Comparison of ENCODE assay signal across 8 mouse cellular contexts in the genomic region with DNA sequence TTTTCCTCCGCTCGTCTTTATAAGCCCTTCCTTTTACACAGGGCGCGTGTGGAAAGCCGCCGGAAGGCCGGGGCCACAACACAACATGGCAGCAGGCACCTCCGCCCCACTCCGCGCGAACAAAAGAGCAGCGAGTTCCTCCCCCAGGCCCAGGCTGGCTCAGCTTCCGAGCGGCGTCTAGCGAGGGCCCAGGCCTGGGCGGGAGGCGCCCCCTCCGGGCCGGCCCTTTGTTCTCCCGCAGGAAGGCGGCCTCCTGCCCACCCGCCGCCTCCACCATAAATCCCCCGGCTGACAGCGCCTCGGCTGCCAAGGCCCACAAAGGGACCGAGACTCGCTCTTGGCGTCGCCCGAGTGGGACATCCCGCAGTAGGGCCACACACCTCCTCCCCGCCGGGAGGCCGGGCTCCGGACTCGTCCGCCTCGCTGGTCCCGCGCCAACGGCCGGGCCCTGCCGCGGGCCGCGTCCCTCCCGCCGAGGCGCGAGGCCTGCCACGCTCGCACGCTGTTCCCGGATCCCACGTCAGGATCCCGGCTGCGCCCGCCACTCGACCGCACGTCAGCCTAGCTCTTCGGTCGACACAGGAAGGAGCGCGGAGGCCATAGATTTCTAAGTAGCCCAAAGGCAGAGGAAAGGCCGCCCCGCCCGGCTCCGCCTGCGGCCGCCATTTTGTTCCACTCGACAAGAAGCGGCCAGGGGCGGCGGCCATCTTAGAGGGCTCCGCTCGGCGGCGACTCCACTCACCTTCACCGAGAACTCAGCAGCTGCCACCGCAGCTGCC. TPM values are rescaled to one million over a fixed set of nuclear protein-coding genes. Genes with fewer than 3 reads are reported as not detected.
DNase-seq lines count a peak whose midpoint lies in the region; ATAC-seq and TF ChIP-seq lines count a peak whose summit lies in the region.

No protein-coding gene starts in this region.

- H3K4me2 ChIP-seq in lung, embryonic 14.5 days: peak overlapping the region; percentile 88

- ATAC-seq in G1E (ENCODE audit: extremely low read depth, insufficient number of reproducible peaks, low FRiP score, poor library complexity, severe bottlenecking): peak; percentile 10; the same call in 1 of the 2 replicates
- ATAC-seq in lung, embryonic 14.5 days (ENCODE audit: insufficient read depth): peak; percentile 68
- ATAC-seq in neutrophil, adult 5-6 weeks (ENCODE audit: extremely low read depth, insufficient number of reproducible peaks, low FRiP score, poor library complexity, severe bottlenecking): peak; percentile 39

- TF ChIP-seq POLR2A in cerebellum, adult 2 months (IDR thresholded peaks at IDR 0.05; ENCODE audit: borderline replicate concordance, insufficient read depth, low read length): no peak

- peak overlapping the region; percentile 96 for H3K27ac ChIP-seq in cerebellum, adult 2 months (ENCODE audit: insufficient read depth, low read length)
- H3K27ac ChIP-seq in lung, embryonic 14.5 days (ENCODE audit: low read depth): peak overlapping the region; percentile 100

- H3K36me3 ChIP-seq in G1E (replicated peaks): peaks cover 45% of the 10 kb centered on the region
- peaks cover 47% of the 10 kb centered on the region for H3K36me3 ChIP-seq in lung, embryonic 14.5 days (ENCODE audit: insufficient read depth)

- under 1% methylated on average over 82 of the region's 83 CpGs for WGBS in cerebellum, adult 2 months
- WGBS in lung, embryonic 14.5 days: under 1% methylated on average over 75 of the region's 83 CpGs

- peak overlapping the region; percentile 100 for H3K9ac ChIP-seq in lung, embryonic 14.5 days

- H3K9me3 ChIP-seq in G1E (replicated peaks): no peaks in the 10 kb centered on the region
- H3K9me3 ChIP-seq in lung, embryonic 14.5 days (ENCODE audit: low read depth, low read length): no peaks in the 10 kb centered on the region

- H3K4me3 ChIP-seq in G1E (ENCODE audit: low read depth, low read length): peak overlapping the region; percentile 99
- peak overlapping the region; percentile 86 for H3K4me3 ChIP-seq in cerebellum, adult 2 months (replicated peaks; ENCODE audit: insufficient read depth, low read depth, low read length)
- H3K4me3 ChIP-seq in lung, embryonic 14.5 days (ENCODE audit: low read depth, low read length): peak overlapping the region; percentile 91

- H3K27me3 ChIP-seq in G1E (ENCODE audit: insufficient read depth, low read length): no peaks in the 10 kb centered on the region
- no peaks in the 10 kb centered on the region for H3K27me3 ChIP-seq in cerebellum, adult 2 months (ENCODE audit: control insufficient read depth, insufficient read depth, low read length)
- no peaks in the 10 kb centered on the region for H3K27me3 ChIP-seq in lung, embryonic 14.5 days (ENCODE audit: insufficient read depth, low read length)

- peaks cover 28% of the 10 kb centered on the region for H3K4me1 ChIP-seq in G1E (ENCODE audit: insufficient read depth, low read depth, low read length)
- H3K4me1 ChIP-seq in cerebellum, adult 2 months (ENCODE audit: control insufficient read depth, insufficient read depth, low read length): no peaks in the 10 kb centered on the region; the same call in 1 of the 2 replicates
- peaks cover 7% of the 10 kb centered on the region; the same call in 1 of the 2 replicates for H3K4me1 ChIP-seq in lung, embryonic 14.5 days (ENCODE audit: insufficient read depth)

- peak; percentile 69 for DNase-seq in G1E (ENCODE audit: low spot score)
- peak; percentile 85 to 91 for DNase-seq in cerebellum, adult 2 months
- DNase-seq in forelimb bud, embryonic 11.5 days (ENCODE audit: low read depth, low spot score): peak; percentile 47
- peak; percentile 88 for DNase-seq in heart, postnatal 4 days
- DNase-seq in layer of hippocampus, adult 8-10 months (ENCODE audit: low spot score in 2 of 2): peak; percentile 76 to 84
- DNase-seq in lung, embryonic 14.5 days: peak; percentile 91
- DNase-seq in testis, postnatal 14 days (ENCODE audit: low spot score): peak; percentile 88

- TF ChIP-seq CTCF in G1E (IDR thresholded peaks at IDR 0.05; ENCODE audit: low read depth, low read length): no peak
- TF ChIP-seq CTCF in cerebellum, adult 2 months (IDR thresholded peaks at IDR 0.05; ENCODE audit: borderline replicate concordance, insufficient read depth, low read depth, low read length): no peak
- TF ChIP-seq CTCF in lung, embryonic 14.5 days (IDR thresholded peaks at IDR 0.05; ENCODE audit: low read depth): no peak

RNA-seq across cellular contexts. Expression of gene Eif4g2, which starts 0.6 kb away (rescaled TPM):
- total RNA-seq in G1E (2014; fragmentation: Nextera tagmentation) (1,657 and 2,352 TPM in 2 replicates), G1E (2017) (708 and 731 TPM in 2 replicates)
- 1,489 and 1,690 TPM in 2 replicates for polyA plus RNA-seq in G1E (2012)
- 282 and 290 TPM in 2 replicates for polyA plus RNA-seq in cerebellum, adult 2 months (2012; rRNA removed)
- 1,000 to 10,000 TPM in 1 of 2 experiments, 100 to 1,000 TPM in 1; 990 to 1,046 TPM for total RNA-seq in heart, postnatal 4 days (2021)
- total RNA-seq in layer of hippocampus, adult 8-10 months (2022): 100 to 1,000 TPM; 572 to 597 (median 584) TPM
- polyA plus RNA-seq in lung, embryonic 14.5 days (2014; fragmentation: Nextera tagmentation; extraction: Ambion mirVana): 1,010 and 1,058 TPM in 2 replicates
- 857 and 887 TPM in 2 replicates for total RNA-seq in neutrophil, adult 5-6 weeks (2017)

RNA-seq across cellular contexts. Expression of gene Ctr9, which starts 53.5 kb away (rescaled TPM):
- 59.5 and 61.8 TPM in 2 replicates for total RNA-seq in G1E (2014; fragmentation: Nextera tagmentation)
- total RNA-seq in G1E (2017): 63.9 and 68.7 TPM in 2 replicates
- polyA plus RNA-seq in G1E (2012): 12.4 and 15.1 TPM in 2 replicates
- 33.9 and 36.2 TPM in 2 replicates for polyA plus RNA-seq in cerebellum, adult 2 months (2012; rRNA removed)
- 10 to 100 TPM; 29.1 to 32.2 TPM for total RNA-seq in heart, postnatal 4 days (2021)
- 10 to 100 TPM; 42.6 to 54.4 (median 45.5) TPM for total RNA-seq in layer of hippocampus, adult 8-10 months (2022)
- 65.2 and 68.8 TPM in 2 replicates for polyA plus RNA-seq in lung, embryonic 14.5 days (2014; fragmentation: Nextera tagmentation; extraction: Ambion mirVana)
- 47.8 and 57.1 TPM in 2 replicates for total RNA-seq in neutrophil, adult 5-6 weeks (2017)

Comparison
In these comparisons a context has a peak if more than half of its experiments do, and no peak if none do; other contexts are left out.
1. Peak in every context shown above with its lines: DNase-seq, ATAC-seq, H3K4me3 ChIP-seq and H3K27ac ChIP-seq.
2. ATAC-seq: peak in every context shown above with its lines; median percentile 68 in lung, embryonic 14.5 days; 39 in neutrophil, adult 5-6 weeks; 10 in G1E.